8 mouse cellular contexts compared by ENCODE assay signal in the genomic region with DNA sequence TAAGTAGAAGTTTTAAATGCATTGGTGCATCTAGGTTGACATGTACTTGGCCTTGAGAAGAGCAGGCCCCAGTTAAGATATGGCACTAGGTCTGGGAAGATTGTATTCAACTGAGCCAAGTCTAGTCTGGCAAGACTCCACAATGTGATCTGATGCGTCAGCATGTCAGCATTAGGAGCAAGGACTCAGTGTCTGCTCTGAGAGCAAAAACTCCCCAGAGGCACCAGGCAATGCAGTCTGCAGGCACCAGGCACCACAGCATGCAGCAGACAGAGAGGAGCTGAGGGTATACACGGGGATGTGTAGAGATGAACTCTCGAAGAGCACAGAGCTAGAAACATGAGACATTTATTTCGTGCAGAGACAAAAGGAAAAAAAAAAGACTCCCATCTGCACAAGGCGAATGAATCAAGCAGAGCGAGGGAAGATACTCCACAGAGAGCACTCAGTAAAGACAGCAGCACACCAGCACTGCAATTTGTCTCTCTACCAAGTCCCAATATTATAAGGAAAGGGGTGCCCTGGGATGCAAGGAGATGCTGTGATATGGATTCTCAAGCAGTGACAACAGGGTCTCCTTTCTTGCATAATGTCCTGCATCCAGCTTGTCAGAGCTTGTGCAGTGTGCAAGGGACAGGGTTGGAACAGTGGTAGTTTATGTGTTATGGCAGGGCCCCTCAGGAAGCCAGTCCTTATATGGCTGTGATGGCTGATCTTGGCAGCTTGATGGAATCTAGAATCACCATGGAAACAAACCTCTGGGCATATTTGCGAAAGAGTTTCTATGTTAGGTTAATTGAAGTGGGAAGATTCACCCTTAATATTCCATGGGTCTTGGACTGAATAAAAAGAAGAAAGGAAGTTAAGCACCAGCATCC. TPM values are rescaled to one million over a fixed set of nuclear protein-coding genes. Genes with fewer than 3 reads are reported as not detected.
DNase-seq lines count a peak whose midpoint lies in the region; ATAC-seq lines count a peak whose summit lies in the region.

No protein-coding gene starts in this region.

- peak; percentile 13 for DNase-seq in embryonic facial prominence, embryonic 14.5 days (ENCODE audit: low spot score)
- DNase-seq in embryonic facial prominence, embryonic 10.5 days (ENCODE audit: low spot score): no peak
- no peak for DNase-seq in lung, postnatal 25 days (ENCODE audit: low spot score)
- DNase-seq in cerebellum, postnatal 14 days: peak; percentile 39 to 45
- peak; percentile 3 to 6 for DNase-seq in left cerebral cortex, postnatal 25 days (ENCODE audit: low spot score in 2 of 2)
- no peak for DNase-seq in layer of hippocampus, postnatal 14 days (ENCODE audit: low spot score in 2 of 2)
- no peak for DNase-seq in embryo, embryonic 9.5 days (ENCODE audit: extremely low spot score)

- no peaks in the 10 kb centered on the region for H3K36me3 ChIP-seq in embryonic facial prominence, embryonic 14.5 days (ENCODE audit: control insufficient read depth, insufficient read depth, low read length)
- no peaks in the 10 kb centered on the region for H3K36me3 ChIP-seq in embryonic facial prominence, embryonic 10.5 days (replicated peaks)
- no peaks in the 10 kb centered on the region for H3K36me3 ChIP-seq in lung, embryonic 16.5 days (ENCODE audit: control insufficient read depth, insufficient read depth, low read length)

- WGBS in embryonic facial prominence, embryonic 14.5 days: 56% methylated on average over 7 of the region's 7 CpGs
- 79% methylated on average over 7 of the region's 7 CpGs for WGBS in embryonic facial prominence, embryonic 10.5 days
- WGBS in lung, embryonic 16.5 days: 53% methylated on average over 7 of the region's 7 CpGs

- H3K4me1 ChIP-seq in embryonic facial prominence, embryonic 14.5 days (ENCODE audit: control insufficient read depth, insufficient read depth, low read length): no peaks in the 10 kb centered on the region
- H3K4me1 ChIP-seq in embryonic facial prominence, embryonic 10.5 days: no peaks in the 10 kb centered on the region
- no peaks in the 10 kb centered on the region for H3K4me1 ChIP-seq in lung, embryonic 16.5 days (replicated peaks; ENCODE audit: control insufficient read depth, insufficient read depth, low read length)

- ATAC-seq in embryonic facial prominence, embryonic 14.5 days (ENCODE audit: low read depth): no peak
- 0 out of 2 replicates have a peak, but pooled peaks have one; percentile 45 for ATAC-seq in lung, embryonic 16.5 days (ENCODE audit: low read depth)

- H3K27ac ChIP-seq in embryonic facial prominence, embryonic 14.5 days (replicated peaks; ENCODE audit: low read depth, low read length): no peak overlapping the region
- no peak overlapping the region for H3K27ac ChIP-seq in embryonic facial prominence, embryonic 10.5 days (replicated peaks)
- no peak overlapping the region for H3K27ac ChIP-seq in lung, embryonic 16.5 days (ENCODE audit: low read length)

- no peak overlapping the region for H3K4me2 ChIP-seq in embryonic facial prominence, embryonic 14.5 days (ENCODE audit: low read depth, low read length)
- no peak overlapping the region for H3K4me2 ChIP-seq in lung, embryonic 16.5 days (ENCODE audit: low read depth, low read length)

- H3K9me3 ChIP-seq in embryonic facial prominence, embryonic 14.5 days (ENCODE audit: control insufficient read depth, low read length): no peaks in the 10 kb centered on the region
- no peaks in the 10 kb centered on the region; the same call in 1 of the 2 replicates for H3K9me3 ChIP-seq in embryonic facial prominence, embryonic 10.5 days
- H3K9me3 ChIP-seq in lung, embryonic 16.5 days (ENCODE audit: control insufficient read depth, low read length): no peaks in the 10 kb centered on the region

- intact Hi-C loops in left cerebral cortex, postnatal 25 days (cut with DNase I): no loop called here

- H3K4me3 ChIP-seq in embryonic facial prominence, embryonic 14.5 days (ENCODE audit: low read depth, low read length): no peak overlapping the region
- H3K4me3 ChIP-seq in embryonic facial prominence, embryonic 10.5 days: no peak overlapping the region
- H3K4me3 ChIP-seq in lung, embryonic 16.5 days (ENCODE audit: low read length): no peak overlapping the region

- H3K27me3 ChIP-seq in embryonic facial prominence, embryonic 14.5 days (replicated peaks; ENCODE audit: control insufficient read depth, insufficient read depth, low read length): no peaks in the 10 kb centered on the region
- no peaks in the 10 kb centered on the region for H3K27me3 ChIP-seq in embryonic facial prominence, embryonic 10.5 days (replicated peaks; ENCODE audit: low read depth, poor library complexity, severe bottlenecking)
- no peaks in the 10 kb centered on the region for H3K27me3 ChIP-seq in lung, embryonic 16.5 days (ENCODE audit: control insufficient read depth, insufficient read depth, low read depth, low read length)

- H3K9ac ChIP-seq in embryonic facial prominence, embryonic 14.5 days (ENCODE audit: low read depth, low read length): no peak overlapping the region
- no peak overlapping the region for H3K9ac ChIP-seq in lung, embryonic 16.5 days (ENCODE audit: low read length)

RNA-seq across cellular contexts. Expression of a gene that starts 22.7 kb away (rescaled TPM):
- polyA plus RNA-seq in embryonic facial prominence, embryonic 14.5 days (2014; fragmentation: Nextera tagmentation; extraction: Ambion mirVana): 67.5 and 74.1 TPM in 2 replicates
- polyA plus RNA-seq in embryonic facial prominence, embryonic 10.5 days (2016; fragmentation: Nextera tagmentation; extraction: Ambion mirVana): 74.1 and 74.9 TPM in 2 replicates
- 66.9 and 68.0 TPM in 2 replicates for polyA plus RNA-seq in lung, embryonic 16.5 days (2015; fragmentation: Nextera tagmentation; extraction: Ambion mirVana)
- total RNA-seq in left cerebral cortex, postnatal 25 days (2021): 10 to 100 TPM; 50.7 to 51.2 TPM
- 10 to 100 TPM; 39.2 to 39.5 TPM for total RNA-seq in layer of hippocampus, postnatal 14 days (2021)

Comparison
In these comparisons a context has a peak if more than half of its experiments do, and no peak if none do; other contexts are left out.
1. DNase-seq: peak in embryonic facial prominence, embryonic 14.5 days (single experiment), cerebellum, postnatal 14 days (2 of 2) and left cerebral cortex, postnatal 25 days (2 of 2); none in embryonic facial prominence, embryonic 10.5 days (single experiment), lung, postnatal 25 days (single experiment), layer of hippocampus, postnatal 14 days (0 of 2) and embryo, embryonic 9.5 days (single experiment).